Mouse (Mus musculus): ENCODE results near the gene Hist1h2af.
"Not testable (repeated sequence)": the region's sequence is repeated elsewhere in the genome, so short reads cannot be mapped to it uniquely, and the experiment has no call there.

DNA sequence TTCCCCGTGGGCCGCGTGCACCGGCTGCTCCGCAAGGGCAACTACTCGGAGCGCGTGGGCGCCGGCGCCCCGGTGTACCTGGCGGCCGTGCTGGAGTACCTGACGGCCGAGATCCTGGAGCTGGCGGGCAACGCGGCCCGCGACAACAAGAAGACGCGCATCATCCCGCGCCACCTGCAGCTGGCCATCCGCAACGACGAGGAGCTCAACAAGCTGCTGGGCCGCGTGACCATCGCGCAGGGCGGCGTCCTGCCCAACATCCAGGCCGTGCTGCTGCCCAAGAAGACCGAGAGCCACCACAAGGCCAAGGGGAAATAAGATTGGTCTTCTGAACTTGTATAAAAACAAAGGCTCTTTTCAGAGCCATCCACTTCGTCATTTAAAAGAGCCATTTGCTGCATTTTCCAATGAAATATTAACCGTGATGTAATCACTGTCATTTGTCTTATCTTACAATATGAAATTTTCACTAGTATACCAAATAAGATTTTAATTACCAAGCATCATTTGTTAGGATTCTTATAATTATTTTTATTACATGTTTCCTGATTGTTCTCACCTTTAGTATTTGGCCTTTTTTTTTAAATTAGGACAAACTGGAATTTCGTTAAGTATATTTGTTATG, 41.0 kb downstream of the Hist1h2af start:
- TF ChIP-seq POLR2A (IDR thresholded peaks at IDR 0.05; ENCODE audit: control insufficient read depth, extremely low read depth, insufficient read depth, low read length, poor library complexity); CTCF (IDR thresholded peaks at IDR 0.05; ENCODE audit: borderline replicate concordance, control insufficient read depth, extremely low read depth, insufficient read depth, low read length, poor library complexity): not testable (repeated sequence)
